Mouse (Mus musculus) megakaryocyte, embryonic 14.5 days (primary cell): ENCODE results near the gene Cbwd1.

Source experiments
- FLI1 ChIP-seq: IDR thresholded peaks from 2 replicates; pipeline ENCODE4 v1.6.1; 2012; ENCODE audit warnings: low read length, inconsistent platforms, mixed read lengths
- GATA1 ChIP-seq: IDR thresholded peaks from 3 replicates; pipeline ENCODE4 v1.6.1; 2012; ENCODE audit warnings: mixed read lengths, low read length, inconsistent platforms, borderline replicate concordance

DNA sequence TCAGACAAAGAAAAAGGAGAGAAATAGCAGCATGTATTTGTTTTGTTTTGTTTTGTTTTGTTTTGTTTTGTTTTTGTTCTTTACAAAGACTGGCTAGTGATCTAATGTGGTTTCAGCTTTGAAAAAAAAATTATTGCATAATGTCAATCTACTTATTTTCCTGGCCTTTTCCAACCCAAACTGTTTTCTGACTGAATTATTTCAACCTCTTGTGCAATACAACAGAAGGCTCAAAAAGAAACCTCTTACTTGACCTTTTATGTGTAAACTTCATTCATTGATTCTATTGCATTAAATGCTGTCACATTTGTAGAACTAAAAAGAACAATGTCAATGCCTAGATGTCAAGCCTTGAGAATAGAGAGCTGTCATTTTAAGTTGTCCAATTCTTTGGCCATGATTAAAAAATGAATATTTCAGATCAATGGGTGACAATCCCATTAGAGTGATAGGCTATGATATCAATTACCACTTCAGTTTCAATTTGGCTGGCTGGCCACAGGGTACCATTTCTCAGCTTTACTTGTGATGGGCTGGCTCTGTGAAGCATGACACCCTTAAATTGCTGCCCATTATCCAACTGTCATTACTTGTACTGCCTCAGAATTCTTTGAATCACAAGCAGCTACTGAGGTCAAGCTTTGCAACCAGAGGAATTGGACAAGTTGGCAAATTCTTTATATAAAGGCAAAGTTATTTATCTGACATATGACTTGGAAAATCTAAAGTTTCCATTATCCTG is 15.7 kb downstream of the Cbwd1 start:
- TF ChIP-seq GATA1, result no peak
- TF ChIP-seq FLI1, result no peak
